Mouse (Mus musculus): Measurements from ENCODE around the gene Lrrk2.

Lrrk2 gene

DNA sequence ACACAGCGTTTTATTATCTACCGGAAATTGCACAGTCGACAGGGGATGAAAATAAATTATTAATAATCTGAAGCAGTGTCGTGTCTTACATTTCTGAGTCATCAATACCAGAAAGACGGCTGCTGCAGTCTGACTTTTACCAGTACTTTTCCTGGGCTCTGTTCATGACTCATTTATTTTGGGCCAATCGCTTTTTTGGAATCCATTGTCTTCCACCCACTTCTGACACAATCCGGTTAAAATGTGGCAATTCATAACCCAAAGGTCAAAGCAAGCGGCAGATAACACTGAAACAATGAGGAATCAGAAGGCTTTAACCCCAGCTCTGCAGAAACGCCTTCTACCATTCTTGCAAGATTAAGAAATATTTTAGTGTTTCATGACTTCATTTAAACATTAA, 17.7 kb downstream of the Lrrk2 start:
- DNase-seq (ENCODE audit: low read depth), result no peak

DNA sequence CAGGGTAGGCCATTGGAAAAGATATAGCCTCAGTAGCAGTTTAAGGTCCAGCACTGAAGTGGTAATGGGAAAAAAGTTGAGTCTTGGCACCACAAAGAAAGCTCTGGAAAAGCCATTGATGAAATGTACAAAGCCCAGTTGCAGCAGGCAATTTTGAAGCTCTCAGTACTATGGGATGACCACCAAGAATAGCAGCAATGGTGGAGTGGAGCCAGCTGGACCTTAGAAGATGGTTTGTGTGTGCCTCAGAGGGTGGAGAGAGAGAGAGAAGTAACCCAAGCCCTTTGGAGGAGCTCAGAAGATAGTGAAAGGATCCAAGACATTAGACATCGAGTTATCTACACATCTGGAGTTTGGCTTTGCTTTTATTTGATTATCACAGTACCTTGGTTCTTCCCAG, 20.1 kb downstream of the Lrrk2 start:
- no peak for DNase-seq (ENCODE audit: low read depth)

DNA sequence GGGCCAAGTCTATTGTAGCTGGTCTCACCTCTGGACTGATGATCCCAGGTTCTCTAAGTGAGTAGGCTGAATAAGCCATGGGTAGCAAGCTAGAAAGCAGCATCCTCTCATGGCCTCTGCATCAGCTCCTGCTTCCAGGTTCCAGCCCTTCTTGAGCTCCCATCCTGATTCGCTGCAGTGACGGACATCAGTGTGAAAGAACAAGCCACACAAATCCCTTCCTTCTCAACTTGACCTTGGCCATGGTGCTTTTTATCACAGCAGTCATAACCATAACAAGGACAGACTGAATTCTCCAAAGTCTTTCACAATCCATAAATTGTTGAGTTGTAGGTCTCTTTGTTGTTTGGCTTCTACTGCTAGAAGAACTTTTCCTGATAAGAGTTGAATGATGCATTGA, 20.9 kb downstream of the Lrrk2 start:
- DNase-seq (ENCODE audit: low read depth), result no peak

DNA sequence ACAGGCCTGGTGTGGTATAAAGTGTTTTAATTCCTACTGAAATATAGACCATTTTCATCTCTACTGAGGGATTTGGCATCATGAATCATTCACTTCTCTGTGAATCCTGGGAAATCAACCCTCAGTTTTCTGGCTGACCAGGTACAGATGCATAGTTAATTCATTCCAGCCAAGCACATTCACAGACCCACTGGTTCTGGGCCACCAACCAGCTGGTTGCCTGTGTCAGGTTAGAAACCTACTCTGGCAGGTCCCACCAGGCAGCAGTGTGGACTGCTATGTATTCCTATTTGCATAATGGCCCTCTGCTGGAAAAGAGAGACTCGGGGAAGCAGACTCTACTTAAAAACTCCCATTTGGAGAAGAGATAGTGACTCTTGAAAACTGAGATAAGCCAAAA, 27.9 kb downstream of the Lrrk2 start:
- no peak for DNase-seq (ENCODE audit: low read depth)

DNA sequence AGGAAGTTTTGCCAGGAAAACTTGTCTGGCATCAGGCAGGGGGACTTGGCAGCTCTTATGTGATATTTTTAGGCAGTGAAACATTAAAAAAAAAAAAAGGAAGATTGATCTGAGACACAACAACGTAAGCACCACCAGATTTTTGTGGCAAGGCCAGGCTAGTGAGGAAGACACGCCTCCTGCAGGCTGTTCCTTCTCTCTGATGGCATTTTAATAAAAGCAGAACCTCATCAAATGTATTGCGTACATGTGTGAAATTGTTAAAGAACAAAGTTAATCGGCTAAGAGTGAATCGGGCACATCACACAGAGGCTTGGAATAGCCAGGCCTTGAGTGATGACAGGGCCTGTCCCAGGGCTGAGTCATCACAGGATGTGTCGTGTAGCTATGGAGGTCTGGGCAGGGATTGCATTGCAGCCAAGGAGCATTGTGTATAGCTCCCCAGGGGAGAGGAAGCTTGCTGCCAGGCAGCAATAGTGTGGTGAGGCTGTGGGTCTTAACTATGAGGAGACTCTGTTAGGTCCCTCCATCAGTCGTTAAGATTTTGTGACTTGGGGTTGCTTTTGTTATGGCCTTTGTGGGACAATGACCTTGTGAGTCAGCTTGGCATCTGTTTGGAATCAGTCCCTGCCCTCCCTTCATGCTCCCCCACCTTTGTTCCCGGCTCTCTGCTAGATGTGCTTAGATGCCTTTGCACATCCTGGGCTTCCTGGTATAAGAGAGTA, 30.2 kb downstream of the Lrrk2 start:
- no peak for DNase-seq (ENCODE audit: low read depth)

DNA sequence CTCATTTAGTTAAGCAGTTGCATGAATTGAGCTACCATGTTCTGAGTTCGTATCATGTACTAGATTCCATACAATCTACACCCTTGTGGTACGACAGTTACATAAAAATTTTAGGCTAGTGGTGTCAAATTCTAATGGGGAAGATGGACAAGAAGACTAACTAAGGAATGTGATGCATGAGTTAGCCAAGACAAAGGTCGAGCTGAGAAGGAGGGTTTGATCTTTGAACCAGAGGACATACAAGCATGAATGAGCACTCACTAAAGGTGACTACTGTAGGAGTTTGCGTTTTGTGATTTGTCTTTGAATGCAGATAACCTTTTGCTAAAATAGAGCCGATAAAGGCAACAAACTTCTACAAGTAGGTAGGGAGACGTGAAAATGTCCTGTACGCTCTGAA, 31.1 kb downstream of the Lrrk2 start:
- no peak for DNase-seq (ENCODE audit: low read depth)

DNA sequence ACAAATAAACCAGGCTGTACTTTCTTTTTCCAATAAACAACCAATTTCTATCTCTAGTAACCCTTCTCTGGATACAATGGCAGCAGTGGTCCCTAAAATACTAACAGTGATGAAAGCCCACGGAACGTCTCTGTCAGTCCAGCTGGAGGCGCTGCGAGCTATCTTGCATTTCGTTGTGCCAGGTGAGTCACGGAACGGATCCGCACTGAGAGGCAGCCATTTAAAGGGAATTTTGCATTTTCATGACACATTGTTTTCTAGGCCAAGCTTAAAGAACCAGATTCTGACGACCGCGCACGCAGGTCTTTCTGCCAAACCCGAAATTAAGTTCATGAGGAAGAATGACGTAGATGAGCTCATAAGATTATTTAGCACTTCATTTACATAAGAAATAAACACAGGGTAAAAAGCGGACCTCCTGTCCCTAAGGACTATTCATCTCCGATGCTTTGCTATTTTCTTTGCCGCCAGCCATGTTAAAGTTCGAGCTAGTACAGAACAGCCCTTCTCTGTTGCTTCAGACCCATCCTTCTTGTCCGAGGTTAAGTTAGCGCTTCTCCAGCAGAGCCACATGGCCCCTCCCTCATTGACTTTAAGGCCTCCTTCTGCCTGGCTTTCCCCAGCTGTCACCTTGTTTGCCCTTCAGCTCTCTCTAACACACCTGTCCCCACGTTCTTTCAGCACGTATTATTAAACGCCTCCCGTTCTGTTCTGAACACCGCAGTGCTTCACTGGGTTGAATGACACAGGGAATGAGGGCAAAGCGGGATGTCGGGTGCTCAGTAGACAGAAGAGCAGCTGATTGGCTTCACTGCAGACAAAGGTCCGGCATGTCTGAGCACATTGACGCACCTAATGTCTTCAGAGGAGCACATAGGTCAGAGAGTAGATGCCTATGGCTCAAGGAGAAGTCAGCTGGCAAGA, 36.5 kb downstream of the Lrrk2 start:
- DNase-seq (ENCODE audit: low read depth), result no peak

GRCm38 (mm10) chr15:91735216-91735922, 62.4 kb downstream of the Lrrk2 start:
- no peak for DNase-seq (ENCODE audit: low read depth)

GRCm38 (mm10) chr15:91736791-91737533, 64.0 kb downstream of the Lrrk2 start:
- peak; percentile 32 for DNase-seq (ENCODE audit: low read depth)

DNA sequence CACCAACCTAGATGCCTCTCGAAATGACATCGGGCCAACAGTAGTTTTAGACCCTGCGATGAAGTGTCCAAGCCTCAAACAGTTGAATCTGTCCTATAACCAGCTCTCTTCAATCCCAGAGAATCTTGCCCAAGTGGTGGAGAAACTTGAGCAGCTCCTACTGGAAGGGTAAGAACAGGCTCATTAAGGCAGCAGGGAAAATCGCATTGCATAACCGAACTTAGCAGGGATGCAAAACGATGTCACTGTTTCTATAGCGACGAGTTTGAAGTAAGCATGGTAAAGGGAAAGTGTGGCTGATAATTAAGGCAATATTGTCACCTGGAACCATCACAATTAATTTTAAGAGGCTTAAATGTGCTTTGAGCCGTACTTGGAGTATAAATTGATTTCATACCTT, 65.8 kb downstream of the Lrrk2 start:
- no peak for DNase-seq (ENCODE audit: low read depth)

DNA sequence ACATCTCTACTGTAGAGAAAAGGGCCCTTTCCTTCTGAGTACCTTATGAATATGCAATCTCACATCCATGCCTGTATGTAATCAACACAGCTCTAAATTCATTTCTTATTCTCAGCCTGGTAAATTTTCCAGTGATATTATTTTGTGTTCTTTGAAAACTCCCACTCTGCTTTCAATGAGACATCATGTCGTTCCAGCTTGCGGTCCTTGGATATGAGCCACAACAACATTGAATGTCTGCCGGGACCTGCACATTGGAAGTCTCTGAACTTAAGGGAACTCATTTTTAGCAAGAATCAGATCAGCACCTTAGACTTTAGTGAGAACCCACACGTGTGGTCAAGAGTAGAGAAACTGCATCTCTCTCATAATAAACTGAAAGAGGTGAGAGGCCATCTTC, 72.5 kb downstream of the Lrrk2 start:
- no peak for DNase-seq (ENCODE audit: low read depth)

DNA sequence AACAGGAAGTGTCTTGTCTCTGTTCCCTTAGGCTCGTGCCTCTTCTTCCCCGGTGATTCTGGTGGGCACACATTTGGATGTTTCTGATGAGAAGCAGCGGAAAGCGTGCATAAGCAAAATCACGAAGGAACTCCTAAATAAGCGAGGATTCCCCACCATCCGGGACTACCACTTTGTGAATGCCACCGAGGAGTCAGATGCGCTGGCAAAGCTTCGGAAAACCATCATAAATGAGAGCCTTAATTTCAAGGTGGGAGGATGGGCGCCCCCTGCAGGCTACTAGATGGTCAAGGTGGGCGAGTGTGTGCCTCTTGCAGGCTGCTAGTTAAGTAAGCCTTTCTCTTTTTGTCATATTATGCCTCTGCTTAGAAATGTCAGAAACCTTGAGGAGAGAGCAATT, 79.1 kb downstream of the Lrrk2 start:
- DNase-seq (ENCODE audit: low read depth), result peak; percentile 6

DNA sequence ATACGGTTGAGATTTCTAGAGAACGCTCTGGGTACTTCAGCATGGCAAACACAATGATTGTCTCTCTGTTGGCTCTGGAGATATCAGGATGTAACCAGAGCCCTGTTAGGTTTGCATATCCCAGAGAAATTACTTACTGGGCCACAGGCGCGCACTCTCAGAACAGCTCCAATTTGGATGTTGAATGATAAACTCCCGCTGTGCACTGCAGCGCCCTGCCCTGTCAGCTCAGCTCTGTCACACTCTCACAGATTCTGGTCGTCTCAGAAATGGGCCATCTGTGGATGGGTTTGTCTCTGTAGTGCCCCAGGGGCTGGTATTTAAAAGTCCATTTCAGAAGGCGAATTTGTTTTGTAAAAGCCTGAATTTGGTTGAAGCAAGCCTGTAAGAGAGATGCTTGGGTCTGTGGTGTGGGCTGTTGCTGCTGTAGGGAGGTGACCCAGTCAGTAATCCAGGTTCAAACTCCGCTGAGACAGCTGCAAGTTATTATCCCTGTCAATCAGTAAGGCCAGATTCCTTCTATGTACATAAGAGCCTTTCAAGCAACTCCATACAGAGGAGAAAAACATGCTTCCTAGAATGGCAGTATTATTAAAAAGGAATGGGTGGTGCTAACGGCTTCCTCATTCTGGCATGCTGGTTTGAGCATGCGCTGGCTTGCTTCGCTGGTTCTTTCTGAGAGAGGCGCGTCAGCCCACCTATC, 80.6 kb downstream of the Lrrk2 start:
- DNase-seq (ENCODE audit: low read depth), result no peak

- DNase-seq (ENCODE audit: low read depth), result peak; percentile 41
Measured at GRCm38 (mm10) chr15:91754546-91754945, 81.6 kb downstream of the Lrrk2 start.

- DNase-seq (ENCODE audit: low read depth), result no peak
Measured at GRCm38 (mm10) chr15:91755756-91756155, 82.8 kb downstream of the Lrrk2 start.

GRCm38 (mm10) chr15:91772041-91772440, 99.1 kb downstream of the Lrrk2 start:
- no peak for DNase-seq (ENCODE audit: low read depth)

- DNase-seq (ENCODE audit: low read depth), result no peak
Measured at GRCm38 (mm10) chr15:91779166-91779565, 106.2 kb downstream of the Lrrk2 start.

DNA sequence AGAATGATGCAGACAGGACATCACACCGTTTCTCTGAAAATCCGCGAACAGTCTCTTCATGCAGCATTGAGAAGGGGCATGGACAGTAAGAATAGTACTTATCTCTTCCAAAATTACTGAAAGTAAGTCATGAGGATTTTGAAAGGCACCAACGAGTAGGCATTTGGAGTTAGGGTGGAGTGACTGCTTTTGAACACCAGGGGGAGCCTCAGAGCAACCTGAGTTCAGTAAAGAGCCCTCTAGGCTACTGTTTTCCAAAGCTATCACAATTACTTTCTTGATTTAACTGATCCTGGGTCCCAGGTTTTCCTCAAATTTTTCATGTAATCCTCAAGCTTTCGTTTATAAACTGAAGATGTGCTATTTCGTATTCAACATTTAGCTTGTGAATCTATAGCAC, 108.2 kb downstream of the Lrrk2 start:
- peak; percentile 28 for DNase-seq (ENCODE audit: low read depth)

GRCm38 (mm10) chr15:91788338-91788737, 115.4 kb downstream of the Lrrk2 start:
- no peak for DNase-seq (ENCODE audit: low read depth)

DNA sequence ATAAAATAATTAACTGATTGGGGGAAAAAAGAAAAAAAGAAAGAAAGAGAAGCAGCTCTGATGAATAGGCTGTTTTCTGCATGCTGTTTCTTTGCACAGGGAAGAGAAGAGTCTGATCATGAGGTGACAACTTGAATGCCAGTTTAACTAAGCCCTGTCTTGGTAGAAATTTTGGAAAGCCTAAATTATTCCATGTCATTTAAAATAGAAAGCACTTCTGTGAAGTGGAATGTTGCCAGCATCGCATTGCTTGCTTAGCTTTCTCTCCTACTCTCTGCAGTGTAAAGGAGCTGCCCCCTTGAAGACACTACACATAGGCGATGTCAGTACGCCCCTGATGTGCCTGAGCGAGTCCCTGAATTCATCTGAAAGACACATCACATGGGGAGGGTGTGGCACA, 133.5 kb downstream of the Lrrk2 start:
- DNase-seq (ENCODE audit: low read depth), result no peak

- DNase-seq (ENCODE audit: low read depth), result no peak
Measured at GRCm38 (mm10) chr15:91835319-91835718, 162.3 kb downstream of the Lrrk2 start.

Data from c-Kit-positive CD71-negative TER-119-negative erythroid progenitor cells, embryonic 14.5 days (primary cell).